Mouse (Mus musculus) heart, postnatal 36 days (tissue): ENCODE measurements around the gene Rbm33. TPM values are rescaled to one million over a fixed set of nuclear protein-coding genes. Genes with fewer than 3 reads are reported as not detected.

Experiments used
- DNase-seq, 2 experiments: peaks; one replicate each; pipeline ENCODE4 v3.0.0; 2021 to 2022
- intact Hi-C: fragments of 180-260 bp; cut with DNase I; formaldehyde crosslinking; loops from one replicate; pipeline ENCODE4 v1.15.1; 2025
- total RNA-seq, 2 experiments: library from RNA; stranded (reverse); gene quantifications; 2 replicates each; pipeline ENCODE4 v1.2.3; 2021

The Rbm33 gene
- 10 to 100 TPM; 39.8 to 40.2 TPM for total RNA-seq

GRCm38 (mm10) chr5:28316722-28317245 is at the start of gene Rbm33:
TSS of gene Rbm33 (plus strand) at chr5:28317121.
- peak; percentile 85 to 93 for DNase-seq
- intact Hi-C loops, result loop anchor here (10.0 kb wide), 1 partner anchor 1248 kb away; the partner anchor contains the start of gene Ube3c

GRCm38 (mm10) chr5:28267576-28267975 is 49.3 kb upstream of the Rbm33 start:
- no peak for DNase-seq
- intact Hi-C loops, result no loop called here

- intact Hi-C loops, result no loop called here
- no peak for DNase-seq
These were observed 47.4 kb upstream of the Rbm33 start for GRCm38 (mm10) chr5:28269469-28269991.

GRCm38 (mm10) chr5:28272836-28273235 is 44.1 kb upstream of the Rbm33 start:
- DNase-seq, result no peak

GRCm38 (mm10) chr5:28277279-28277678 is 39.6 kb upstream of the Rbm33 start:
- no peak for DNase-seq
- intact Hi-C loops, result no loop called here

More at GRCm38 (mm10) chr5:28272836-28273235, 44.1 kb upstream of the Rbm33 start:
- intact Hi-C loops, result no loop called here

GRCm38 (mm10) chr5:28289111-28289510 is 27.8 kb upstream of the Rbm33 start:
- no peak for DNase-seq
- intact Hi-C loops, result no loop called here

GRCm38 (mm10) chr5:28290630-28291029 is 26.3 kb upstream of the Rbm33 start:
- DNase-seq, result no peak
- intact Hi-C loops, result no loop called here

- intact Hi-C loops, result no loop called here
- DNase-seq, result no peak
These were observed 25.6 kb upstream of the Rbm33 start for GRCm38 (mm10) chr5:28291118-28291850.

- no peak for DNase-seq
- intact Hi-C loops, result no loop called here
These were observed 24.6 kb upstream of the Rbm33 start for GRCm38 (mm10) chr5:28292281-28292680.

GRCm38 (mm10) chr5:28293990-28294389 is 22.9 kb upstream of the Rbm33 start:
- intact Hi-C loops, result loop anchor here (1.0 kb wide), 1 partner anchor 94 kb away; no protein-coding TSS in a partner anchor
- DNase-seq, result peak; percentile 83 to 94

- intact Hi-C loops, result no loop called here
These were observed 18.8 kb upstream of the Rbm33 start for GRCm38 (mm10) chr5:28298161-28298560.

GRCm38 (mm10) chr5:28298693-28299092 is 18.2 kb upstream of the Rbm33 start:
- intact Hi-C loops, result no loop called here
- DNase-seq, result no peak

More at GRCm38 (mm10) chr5:28298161-28298560, 18.8 kb upstream of the Rbm33 start:
- no peak for DNase-seq

GRCm38 (mm10) chr5:28299346-28299745 is 17.6 kb upstream of the Rbm33 start:
- intact Hi-C loops, result no loop called here
- DNase-seq, result no peak

- DNase-seq, result no peak
- intact Hi-C loops, result no loop called here
These were observed 14.2 kb upstream of the Rbm33 start for GRCm38 (mm10) chr5:28302671-28303070.

- no peak for DNase-seq
- intact Hi-C loops, result no loop called here
These were observed 12.4 kb upstream of the Rbm33 start for GRCm38 (mm10) chr5:28304551-28304950.

- no peak for DNase-seq
- intact Hi-C loops, result loop anchor here (10.0 kb wide), 1 partner anchor 1249 kb away; the partner anchor contains the start of gene Ube3c
These were observed 1.4 kb upstream of the Rbm33 start for GRCm38 (mm10) chr5:28315526-28315925.

- DNase-seq, result no peak
- intact Hi-C loops, result loop anchor here (10.0 kb wide), 1 partner anchor 1249 kb away; the partner anchor contains the start of gene Ube3c
These were observed 685 bp upstream of the Rbm33 start for GRCm38 (mm10) chr5:28316151-28316721.

- no peak for DNase-seq
- intact Hi-C loops, result loop anchor here (10.0 kb wide), 1 partner anchor 1247 kb away; the partner anchor contains the start of gene Ube3c
These were observed 464 bp downstream of the Rbm33 start for GRCm38 (mm10) chr5:28317253-28317916.

- intact Hi-C loops, result loop anchor here (10.0 kb wide), 1 partner anchor 1247 kb away; the partner anchor contains the start of gene Ube3c
- DNase-seq, result no peak
These were observed 971 bp downstream of the Rbm33 start for GRCm38 (mm10) chr5:28317917-28318267.

GRCm38 (mm10) chr5:28318671-28319070 is 1.8 kb downstream of the Rbm33 start:
- intact Hi-C loops, result loop anchor here (10.0 kb wide), 1 partner anchor 1246 kb away; the partner anchor contains the start of gene Ube3c
- no peak for DNase-seq

- DNase-seq, result no peak
- intact Hi-C loops, result no loop called here
These were observed 4.8 kb downstream of the Rbm33 start for GRCm38 (mm10) chr5:28321769-28322168.
